Comparison of ENCODE assay signal across 8 mouse cellular contexts in the genomic region with DNA sequence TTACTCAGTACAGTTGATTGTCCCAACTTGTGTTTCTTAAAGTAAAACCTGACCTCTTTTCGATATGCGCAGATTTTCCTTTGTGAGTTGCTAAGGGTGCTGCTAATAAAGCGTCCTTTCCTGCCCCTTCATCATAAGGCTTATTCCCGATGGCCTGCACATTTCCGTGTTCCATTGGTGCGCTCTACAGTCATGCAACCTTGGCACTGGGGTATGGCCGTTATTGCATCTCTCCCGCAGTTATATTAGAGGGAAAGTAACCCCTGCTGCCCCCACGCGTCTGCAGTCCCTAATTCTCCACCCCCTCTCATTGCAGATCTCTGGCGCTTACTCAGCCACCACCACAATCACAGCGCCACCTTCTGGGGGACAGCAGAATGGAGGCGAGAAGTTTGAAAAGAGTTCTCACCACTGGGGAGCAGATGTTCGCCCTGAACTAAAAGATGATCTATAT. TPM values are rescaled to one million over a fixed set of nuclear protein-coding genes. Genes with fewer than 3 reads are reported as not detected.
DNase-seq lines count a peak whose midpoint lies in the region; ATAC-seq and TF ChIP-seq lines count a peak whose summit lies in the region.

No protein-coding gene starts in this region.

- DNase-seq in A20 (ENCODE audit: low read depth, low spot score) = peak; percentile 92
- DNase-seq in heart, embryonic 10.5 days (ENCODE audit: low spot score) = peak; percentile 94
- peak; percentile 92 for DNase-seq in liver
- peak; percentile 50 to 70 for DNase-seq in monocyte, adult 2 months (ENCODE audit: low read depth in 1 of 2, low spot score in 2 of 2)
- peak; percentile 78 to 89 for DNase-seq in spleen, postnatal 14 days (ENCODE audit: low spot score in 2 of 2)

- peaks cover 37% of the 10 kb centered on the region for H3K36me3 ChIP-seq in embryonic facial prominence, embryonic 15.5 days
- H3K36me3 ChIP-seq in heart, embryonic 10.5 days = peaks cover 48% of the 10 kb centered on the region
- peaks cover 42% of the 10 kb centered on the region for H3K36me3 ChIP-seq in kidney, embryonic 15.5 days

- H3K27ac ChIP-seq in bone marrow macrophage, adult 2 months (ENCODE audit: insufficient read depth, low read depth, low read length) = peak overlapping the region; percentile 98
- H3K27ac ChIP-seq in embryonic facial prominence, embryonic 15.5 days (replicated peaks) = peak overlapping the region; percentile 98
- H3K27ac ChIP-seq in heart, embryonic 10.5 days = peak overlapping the region; percentile 96
- H3K27ac ChIP-seq in kidney, embryonic 15.5 days = peak overlapping the region; percentile 98

- no peak; the same call in 1 of the 2 replicates for TF ChIP-seq POLR2A in bone marrow macrophage, adult 2 months (IDR thresholded peaks at IDR 0.05; ENCODE audit: borderline replicate concordance, low read depth, low read length)

- H3K27me3 ChIP-seq in embryonic facial prominence, embryonic 15.5 days = no peaks in the 10 kb centered on the region
- 0 out of 2 replicates have a peak, but pooled peaks cover 4% of the 10 kb centered on the region for H3K27me3 ChIP-seq in heart, embryonic 10.5 days (ENCODE audit: insufficient read depth, poor library complexity, severe bottlenecking)
- H3K27me3 ChIP-seq in kidney, embryonic 15.5 days = no peaks in the 10 kb centered on the region

- peak; percentile 97 for TF ChIP-seq CTCF in bone marrow macrophage, adult 2 months (IDR thresholded peaks at IDR 0.05; ENCODE audit: low read depth, low read length)

- under 1% methylated on average over 14 of the region's 14 CpGs for WGBS in embryonic facial prominence, embryonic 15.5 days
- WGBS in heart, embryonic 10.5 days = under 1% methylated on average over 14 of the region's 14 CpGs
- WGBS in kidney, embryonic 15.5 days = 2% methylated on average over 14 of the region's 14 CpGs

- ATAC-seq in embryonic facial prominence, embryonic 15.5 days (ENCODE audit: insufficient number of reproducible peaks, low FRiP score, low TSS enrichment, low read depth) = peak; percentile 61
- peak; percentile 58 for ATAC-seq in kidney, embryonic 15.5 days (replicated peaks; ENCODE audit: low FRiP score)

- no peaks in the 10 kb centered on the region for H3K9me3 ChIP-seq in embryonic facial prominence, embryonic 15.5 days (replicated peaks)
- no peaks in the 10 kb centered on the region for H3K9me3 ChIP-seq in heart, embryonic 10.5 days
- H3K9me3 ChIP-seq in kidney, embryonic 15.5 days (replicated peaks) = no peaks in the 10 kb centered on the region

- peaks cover 30% of the 10 kb centered on the region for H3K4me1 ChIP-seq in bone marrow macrophage, adult 2 months (ENCODE audit: control insufficient read depth, insufficient read depth, low read length)
- peaks cover 62% of the 10 kb centered on the region for H3K4me1 ChIP-seq in embryonic facial prominence, embryonic 15.5 days
- H3K4me1 ChIP-seq in heart, embryonic 10.5 days = peaks cover 73% of the 10 kb centered on the region
- peaks cover 70% of the 10 kb centered on the region for H3K4me1 ChIP-seq in kidney, embryonic 15.5 days

- peak overlapping the region; percentile 98 for H3K4me3 ChIP-seq in bone marrow macrophage, adult 2 months (ENCODE audit: insufficient read depth, low read length)
- H3K4me3 ChIP-seq in embryonic facial prominence, embryonic 15.5 days (replicated peaks) = peak overlapping the region; percentile 91
- H3K4me3 ChIP-seq in heart, embryonic 10.5 days = peak overlapping the region; percentile 91
- peak overlapping the region; percentile 88 for H3K4me3 ChIP-seq in kidney, embryonic 15.5 days (replicated peaks)

- peak overlapping the region; percentile 91 for H3K9ac ChIP-seq in embryonic facial prominence, embryonic 15.5 days
- H3K9ac ChIP-seq in kidney, embryonic 15.5 days = peak overlapping the region; percentile 89

- H3K4me2 ChIP-seq in embryonic facial prominence, embryonic 15.5 days (replicated peaks) = peak overlapping the region; percentile 92
- H3K4me2 ChIP-seq in kidney, embryonic 15.5 days = peak overlapping the region; percentile 92

RNA-seq across cellular contexts. Expression of gene Scd2, which starts 1.1 kb away (rescaled TPM):
- 6.7 and 7.7 TPM in 2 replicates for polyA plus RNA-seq in bone marrow macrophage, adult 2 months (2012; ENCODE audit: insufficient read depth, insufficient read length, missing spikeins)
- 179 and 181 TPM in 2 replicates for polyA plus RNA-seq in embryonic facial prominence, embryonic 15.5 days (2015; fragmentation: Nextera tagmentation; extraction: Ambion mirVana)
- polyA plus RNA-seq in heart, embryonic 10.5 days (2016; fragmentation: Nextera tagmentation; extraction: Ambion mirVana) = 195 and 207 TPM in 2 replicates
- 185 and 195 TPM in 2 replicates for polyA plus RNA-seq in kidney, embryonic 15.5 days (2015; fragmentation: Nextera tagmentation; extraction: Ambion mirVana)

RNA-seq across cellular contexts. Expression of gene Scd4, which starts 38.3 kb away (rescaled TPM):
- not detected in 2 replicates for polyA plus RNA-seq in bone marrow macrophage, adult 2 months (2012; ENCODE audit: insufficient read depth, insufficient read length, missing spikeins)
- 0.16 and 0.39 TPM in 2 replicates for polyA plus RNA-seq in embryonic facial prominence, embryonic 15.5 days (2015; fragmentation: Nextera tagmentation; extraction: Ambion mirVana)
- polyA plus RNA-seq in heart, embryonic 10.5 days (2016; fragmentation: Nextera tagmentation; extraction: Ambion mirVana) = 0.06 and 0.16 TPM in 2 replicates
- 0.09 and 0.10 TPM in 2 replicates for polyA plus RNA-seq in kidney, embryonic 15.5 days (2015; fragmentation: Nextera tagmentation; extraction: Ambion mirVana)

Comparison
In these comparisons a context has a peak if more than half of its experiments do, and no peak if none do; other contexts are left out.
1. Peak in every context shown above with its lines: DNase-seq, ATAC-seq, H3K4me3 ChIP-seq and H3K27ac ChIP-seq.
2. RNA of gene Scd2, which starts 1.1 kb away (polyA plus RNA-seq): 195 to 207 TPM in heart, embryonic 10.5 days, 185 to 195 TPM in kidney, embryonic 15.5 days and 179 to 181 TPM in embryonic facial prominence, embryonic 15.5 days; 6.7 to 7.7 TPM in bone marrow macrophage, adult 2 months; every median in the first group is over 10 times any median in the second.